Mouse (Mus musculus): Measurements from ENCODE around the gene Ophn1. TPM values are rescaled to one million over a fixed set of nuclear protein-coding genes. Genes with fewer than 3 reads are reported as not detected.

The Ophn1 gene
- total RNA-seq (2021), result 10 to 100 TPM; 38.1 to 40.3 TPM
- long read RNA-seq, full-length matches to known transcripts, result 5 of 11 reads
- long read RNA-seq, partial matches to known transcripts, result 3 of 11 reads
- long read RNA-seq, other reads (novel, unspliced or antisense), result 3 of 11 reads

- peak; percentile 66 to 73 for DNase-seq (ENCODE audit: low spot score in 2 of 2)
Measured at GRCm38 (mm10) chrX:98890406-98891116, at the start of gene Ophn1. Gene Ophn1, minus strand, starts transcription at chrX:98891025.

- DNase-seq (ENCODE audit: low spot score in 2 of 2), result peak; percentile 92 to 94
Measured at GRCm38 (mm10) chrX:98937555-98938294, 46.9 kb upstream of the Ophn1 start.

GRCm38 (mm10) chrX:98936707-98937554, 46.1 kb upstream of the Ophn1 start:
- peak; percentile 98 for DNase-seq (ENCODE audit: low spot score in 2 of 2)

- DNase-seq (ENCODE audit: low spot score in 2 of 2), result no peak
Measured at GRCm38 (mm10) chrX:98936101-98936500, 45.3 kb upstream of the Ophn1 start, which contains the start of gene Yipf6. Gene Yipf6, plus strand, starts transcription at chrX:98936316.

- DNase-seq (ENCODE audit: low spot score in 2 of 2), result peak; percentile 20 to 21
Measured at GRCm38 (mm10) chrX:98919423-98919822, 28.6 kb upstream of the Ophn1 start.

- no peak for DNase-seq (ENCODE audit: low spot score in 2 of 2)
Measured at GRCm38 (mm10) chrX:98908910-98909309, 18.1 kb upstream of the Ophn1 start.

- DNase-seq (ENCODE audit: low spot score in 2 of 2), result no peak
Measured at GRCm38 (mm10) chrX:98904226-98904625, 13.4 kb upstream of the Ophn1 start.

GRCm38 (mm10) chrX:98898307-98898706, 7.5 kb upstream of the Ophn1 start:
- DNase-seq (ENCODE audit: low spot score in 2 of 2), result peak; percentile 7 to 27

GRCm38 (mm10) chrX:98890072-98890405, 786 bp downstream of the Ophn1 start:
- no peak for DNase-seq (ENCODE audit: low spot score in 2 of 2)

GRCm38 (mm10) chrX:98881983-98882382, 8.8 kb downstream of the Ophn1 start:
- no peak for DNase-seq (ENCODE audit: low spot score in 2 of 2)

GRCm38 (mm10) chrX:98881085-98881484, 9.7 kb downstream of the Ophn1 start:
- DNase-seq (ENCODE audit: low spot score in 2 of 2), result no peak

- no peak for DNase-seq (ENCODE audit: low spot score in 2 of 2)
Measured at GRCm38 (mm10) chrX:98880314-98880713, 10.5 kb downstream of the Ophn1 start.

GRCm38 (mm10) chrX:98875144-98875543, 15.7 kb downstream of the Ophn1 start:
- DNase-seq (ENCODE audit: low spot score in 2 of 2), result no peak

GRCm38 (mm10) chrX:98874086-98874485, 16.7 kb downstream of the Ophn1 start:
- DNase-seq (ENCODE audit: low spot score in 2 of 2), result no peak

GRCm38 (mm10) chrX:98872064-98872463, 18.8 kb downstream of the Ophn1 start:
- DNase-seq (ENCODE audit: low spot score in 2 of 2), result no peak

- DNase-seq (ENCODE audit: low spot score in 2 of 2), result no peak
Measured at GRCm38 (mm10) chrX:98870541-98870940, 20.3 kb downstream of the Ophn1 start.

GRCm38 (mm10) chrX:98869735-98870134, 21.1 kb downstream of the Ophn1 start:
- no peak for DNase-seq (ENCODE audit: low spot score in 2 of 2)

GRCm38 (mm10) chrX:98869165-98869564, 21.7 kb downstream of the Ophn1 start:
- DNase-seq (ENCODE audit: low spot score in 2 of 2), result no peak

- no peak for DNase-seq (ENCODE audit: low spot score in 2 of 2)
Measured at GRCm38 (mm10) chrX:98860167-98860566, 30.7 kb downstream of the Ophn1 start.

- DNase-seq (ENCODE audit: low spot score in 2 of 2), result no peak
Measured at GRCm38 (mm10) chrX:98856046-98856445, 34.8 kb downstream of the Ophn1 start.

- no peak for DNase-seq (ENCODE audit: low spot score in 2 of 2)
Measured at GRCm38 (mm10) chrX:98850869-98851268, 40.0 kb downstream of the Ophn1 start.
